Mouse (Mus musculus) forebrain, embryonic 15.5 days (tissue): Measurements from ENCODE around the gene Klhl32. TPM values are rescaled to one million over a fixed set of nuclear protein-coding genes. Genes with fewer than 3 reads are reported as not detected.

Source experiments
- ATAC-seq: fragments of 200-750 bp; cut with Nextera tagmentation; replicated peaks from 2 replicates; pipeline ENCODE4 v1.8.0; 2017; ENCODE audit warnings: mild to moderate bottlenecking, moderate TSS enrichment, moderate library complexity
- H3K27ac ChIP-seq: fragments of 300-500 bp; sonication (generic); replicated peaks from 2 replicates; pipeline ENCODE4 v1.5.1; 2015; ENCODE audit warnings: mild to moderate bottlenecking, inconsistent platforms
- H3K27me3 ChIP-seq: fragments of 300-500 bp; sonication (generic); 2 replicates; pipeline ENCODE4 v1.6.1; 2015; ENCODE audit warnings: inconsistent platforms
- H3K36me3 ChIP-seq: fragments of 300-500 bp; sonication (generic); 2 replicates; pipeline ENCODE4 v1.6.1; 2015; ENCODE audit warnings: mild to moderate bottlenecking, inconsistent platforms
- H3K4me1 ChIP-seq: fragments of 300-500 bp; sonication (generic); 2 replicates; pipeline ENCODE4 v1.6.1; 2015; ENCODE audit warnings: inconsistent platforms
- H3K4me2 ChIP-seq: fragments of 300-500 bp; sonication (generic); replicated peaks from 2 replicates; pipeline ENCODE4 v1.6.1; 2015; ENCODE audit warnings: mild to moderate bottlenecking, inconsistent platforms
- H3K4me3 ChIP-seq: fragments of 300-500 bp; sonication (generic); 2 replicates; pipeline ENCODE4 v1.5.1; 2015; ENCODE audit warnings: mild to moderate bottlenecking, inconsistent platforms
- H3K9ac ChIP-seq: fragments of 300-500 bp; sonication (generic); replicated peaks from 2 replicates; pipeline ENCODE4 v1.6.1; 2015; ENCODE audit warnings: mild to moderate bottlenecking, inconsistent platforms
- H3K9me3 ChIP-seq: fragments of 300-500 bp; sonication (generic); 2 replicates; pipeline ENCODE4 v1.6.1; 2016; ENCODE audit warnings: inconsistent platforms
- WGBS: fragments of 180-500 bp; shearing (Covaris S2); methylation state at CpG from one replicate; pipeline ENCODE4 v1.1.7; 2015; ENCODE audit warnings: mixed read lengths; 5-methylcytosine and 5-hydroxymethylcytosine counted together
- polyA plus RNA-seq: library from polyadenylated mRNA; unstranded; fragments of >200 nt; fragmentation: Nextera tagmentation; extraction: Ambion mirVana; gene quantifications from 2 replicates; pipeline ENCODE4 v1.2.1, GENCODE M21; 2015

The Klhl32 gene
- polyA plus RNA-seq, 1 experiment from 2014 or later: 23.0 TPM

- Histone ChIP-seq H3K9ac (no peak overlapping the region), H3K9me3 (no peaks in the 10 kb centered on the region), H3K27me3 (no peaks in the 10 kb centered on the region), H3K27ac (no peak overlapping the region), H3K4me2 (no peak overlapping the region), H3K36me3 (no peaks in the 10 kb centered on the region), H3K4me1 (peaks cover 8% of the 10 kb centered on the region; the same call in 1 of the 2 replicates), H3K4me3 (no peak overlapping the region)
- WGBS: 8% methylated on average over 7 of the region's 7 CpGs
- ATAC-seq: peak; percentile 53; the same call in 1 of the 2 replicates
These were observed 57.1 kb downstream of the Klhl32 start for GRCm38 (mm10) chr4:24793726-24794345.

- H3K9me3 ChIP-seq: no peaks in the 10 kb centered on the region
- H3K36me3 ChIP-seq: no peaks in the 10 kb centered on the region
- H3K4me3 ChIP-seq: no peak overlapping the region
- H3K9ac ChIP-seq: no peak overlapping the region
- 20% methylated on average over 16 of the region's 16 CpGs for WGBS
- H3K27me3 ChIP-seq: no peaks in the 10 kb centered on the region
- H3K4me1 ChIP-seq: peaks cover 8% of the 10 kb centered on the region; the same call in 1 of the 2 replicates
- H3K27ac ChIP-seq: no peak overlapping the region
- 0 out of 2 replicates have a peak, but pooled peaks have one; percentile 38 for ATAC-seq
- H3K4me2 ChIP-seq: peak overlapping the region; percentile 15
These were observed 58.4 kb downstream of the Klhl32 start for GRCm38 (mm10) chr4:24792416-24792981.

DNA sequence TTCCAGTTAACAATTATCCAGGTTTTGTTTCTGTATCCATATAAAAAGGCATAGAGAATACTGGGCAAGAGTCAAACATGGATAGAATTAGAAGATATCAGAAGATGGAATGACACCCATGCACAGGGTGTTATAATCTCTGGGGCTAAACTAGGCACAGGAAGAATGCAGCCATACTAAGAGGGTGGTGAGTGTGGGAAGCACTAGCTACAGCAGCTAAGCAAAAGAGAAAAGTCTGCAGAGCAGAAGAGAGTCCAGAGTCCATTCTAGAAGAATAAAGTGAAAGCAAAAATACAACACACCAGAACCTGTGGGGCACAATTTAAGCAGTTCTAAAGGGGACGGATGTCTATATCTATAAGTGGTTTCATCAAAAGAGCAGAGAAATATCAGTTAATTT, 61.6 kb downstream of the Klhl32 start:
- Histone ChIP-seq H3K9me3 (no peaks in the 10 kb centered on the region), H3K4me1 (peaks cover 8% of the 10 kb centered on the region; the same call in 1 of the 2 replicates), H3K27ac (no peak overlapping the region), H3K4me3 (no peak overlapping the region), H3K27me3 (no peaks in the 10 kb centered on the region), H3K36me3 (no peaks in the 10 kb centered on the region), H3K9ac (no peak overlapping the region), H3K4me2 (no peak overlapping the region)
- no peak for ATAC-seq
- WGBS: 88% methylated on average over 1 of the region's 1 CpGs

DNA sequence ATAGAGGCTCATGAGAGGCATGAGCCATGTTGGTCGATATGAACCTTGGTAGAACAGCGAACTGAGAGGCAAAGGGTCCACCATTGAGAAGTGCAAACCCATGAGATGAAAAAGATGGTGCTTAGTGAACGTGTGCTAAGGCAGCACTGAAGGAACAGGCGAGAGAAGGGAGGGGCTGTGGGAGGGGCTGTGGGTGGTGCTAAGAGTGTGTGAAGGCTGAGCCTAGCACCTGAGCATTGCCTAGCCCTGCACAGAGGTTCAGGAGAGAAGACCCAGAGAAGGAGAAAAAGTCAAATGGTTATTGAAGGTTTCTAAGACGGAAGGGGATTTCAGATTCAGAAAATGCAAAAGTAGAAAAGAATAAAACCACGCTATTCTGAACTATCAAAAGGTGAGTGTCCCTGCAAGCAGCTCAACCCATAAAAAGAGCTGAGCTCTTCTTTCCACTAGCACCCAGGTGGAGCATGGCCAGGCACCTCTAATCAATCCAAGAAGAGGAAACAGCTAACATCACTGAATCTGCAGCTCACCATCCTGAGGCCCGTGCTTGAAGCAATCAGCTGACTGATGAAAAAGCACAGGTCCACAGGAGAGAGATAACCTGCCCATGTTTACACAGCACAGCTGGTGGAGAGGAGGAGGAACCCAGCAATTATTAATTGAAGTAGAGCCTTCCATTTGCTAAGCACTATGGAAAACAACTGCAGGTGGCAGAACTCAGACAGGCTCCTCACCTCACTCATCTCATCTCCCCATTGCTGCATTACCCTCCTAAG, 65.0 kb downstream of the Klhl32 start:
- ATAC-seq: no peak
- Histone ChIP-seq H3K4me1 (no peaks in the 10 kb centered on the region), H3K27me3 (no peaks in the 10 kb centered on the region), H3K4me2 (no peak overlapping the region), H3K9me3 (no peaks in the 10 kb centered on the region), H3K4me3 (no peak overlapping the region), H3K27ac (no peak overlapping the region), H3K36me3 (no peaks in the 10 kb centered on the region), H3K9ac (no peak overlapping the region)
- 71% methylated on average over 7 of the region's 7 CpGs for WGBS

DNA sequence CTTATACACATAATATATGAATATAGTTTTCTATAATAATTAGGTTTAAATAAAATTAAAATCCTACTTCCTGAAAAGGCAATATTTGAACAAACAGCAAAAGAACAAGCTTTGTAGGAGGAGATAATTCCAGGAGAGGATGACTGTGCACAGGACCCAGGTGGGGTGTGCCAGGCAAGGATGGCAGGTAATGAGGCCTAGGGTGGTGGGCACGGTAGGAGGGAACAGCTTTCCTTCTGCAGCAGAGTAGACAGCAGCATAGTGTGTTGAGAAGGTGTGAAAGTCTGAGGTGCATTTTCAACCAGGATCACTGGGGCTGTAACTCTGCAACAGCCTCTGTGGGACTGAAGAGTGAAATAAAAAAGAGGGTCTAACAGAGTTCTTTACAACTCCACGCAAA, 85.0 kb downstream of the Klhl32 start:
- Histone ChIP-seq H3K4me2 (no peak overlapping the region), H3K27ac (no peak overlapping the region), H3K4me1 (0 out of 2 replicates have a peak, but pooled peaks cover 3% of the 10 kb centered on the region), H3K9ac (no peak overlapping the region), H3K27me3 (no peaks in the 10 kb centered on the region), H3K9me3 (no peaks in the 10 kb centered on the region), H3K4me3 (no peak overlapping the region), H3K36me3 (no peaks in the 10 kb centered on the region)
- ATAC-seq: no peak
- WGBS: 70% methylated on average over 2 of the region's 2 CpGs

DNA sequence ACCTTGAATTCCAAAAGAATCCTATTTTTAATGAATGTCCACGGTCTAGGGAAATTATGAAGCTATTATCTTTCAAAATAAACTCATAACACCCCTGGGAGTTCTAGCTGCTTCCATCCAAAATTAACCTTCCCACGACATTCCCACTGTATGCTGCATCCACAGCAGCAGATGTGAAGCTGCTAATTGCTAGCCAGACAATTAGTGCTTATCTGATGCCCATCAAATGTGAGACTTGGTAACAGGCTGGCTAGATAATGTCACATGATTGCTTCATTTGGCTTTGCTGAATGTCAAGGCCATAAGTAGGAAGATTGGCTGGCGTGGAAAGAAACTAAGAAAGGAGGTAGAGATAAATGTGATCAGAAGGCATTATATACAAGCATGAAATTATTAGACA, 85.5 kb downstream of the Klhl32 start:
- ATAC-seq: peak; percentile 70
- WGBS: 42% methylated on average over 3 of the region's 3 CpGs

DNA sequence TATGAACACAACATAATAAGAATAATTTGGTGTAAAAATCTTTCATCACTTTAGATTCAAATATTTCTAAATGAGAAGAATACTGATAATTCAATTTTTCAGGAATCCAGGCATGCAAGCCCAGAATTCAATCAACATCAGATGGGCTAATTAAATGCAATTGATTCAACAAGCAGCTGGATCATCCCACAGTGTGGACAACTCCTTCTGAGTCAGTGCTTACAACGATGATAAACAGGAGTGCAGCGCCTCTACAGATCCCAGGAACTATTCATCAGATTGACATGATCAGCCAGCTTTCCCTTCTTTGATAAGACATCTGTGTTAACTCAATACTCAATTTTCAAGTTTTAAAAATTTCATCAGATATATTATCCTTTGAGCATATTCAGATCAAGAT, 86.4 kb downstream of the Klhl32 start:
- Histone ChIP-seq H3K9me3 (no peaks in the 10 kb centered on the region), H3K9ac (no peak overlapping the region), H3K4me2 (no peak overlapping the region), H3K27ac (no peak overlapping the region), H3K4me3 (no peak overlapping the region), H3K27me3 (no peaks in the 10 kb centered on the region), H3K36me3 (no peaks in the 10 kb centered on the region), H3K4me1 (0 out of 2 replicates have a peak, but pooled peaks cover 3% of the 10 kb centered on the region)
- WGBS: 77% methylated on average over 2 of the region's 2 CpGs
- ATAC-seq: no peak

More for the DNA sequence above, 85.5 kb downstream of the Klhl32 start:
- no peak overlapping the region for H3K4me3 ChIP-seq
- H3K36me3 ChIP-seq: no peaks in the 10 kb centered on the region
- H3K9ac ChIP-seq: no peak overlapping the region
- no peak overlapping the region for H3K4me2 ChIP-seq
- H3K27me3 ChIP-seq: no peaks in the 10 kb centered on the region
- no peak overlapping the region for H3K27ac ChIP-seq
- H3K4me1 ChIP-seq: 0 out of 2 replicates have a peak, but pooled peaks cover 3% of the 10 kb centered on the region
- H3K9me3 ChIP-seq: no peaks in the 10 kb centered on the region

DNA sequence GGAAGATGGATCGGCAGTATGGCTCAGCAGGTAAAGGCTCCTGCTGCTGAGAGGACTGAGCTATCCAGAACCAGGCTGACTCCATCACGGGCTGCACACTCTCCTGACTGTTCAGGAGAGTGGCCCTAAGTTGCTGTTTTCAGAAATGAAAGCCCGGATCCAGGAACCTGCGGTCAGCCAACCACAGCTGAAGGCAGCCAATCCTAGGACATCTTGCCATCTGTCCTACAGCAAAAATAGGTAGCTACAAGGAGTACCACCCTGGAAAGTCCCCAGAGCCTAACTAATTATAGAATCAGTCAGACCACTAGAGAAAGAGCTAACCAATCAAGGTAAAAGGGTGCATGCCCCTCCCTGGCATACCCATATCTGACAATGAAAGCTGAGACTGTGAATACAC, 87.5 kb downstream of the Klhl32 start:
- Histone ChIP-seq H3K4me1 (0 out of 2 replicates have a peak, but pooled peaks cover 3% of the 10 kb centered on the region), H3K9me3 (no peaks in the 10 kb centered on the region), H3K27me3 (no peaks in the 10 kb centered on the region), H3K27ac (no peak overlapping the region), H3K4me3 (no peak overlapping the region), H3K9ac (no peak overlapping the region), H3K4me2 (no peak overlapping the region), H3K36me3 (no peaks in the 10 kb centered on the region)
- ATAC-seq: no peak
- WGBS: 90% methylated on average over 4 of the region's 4 CpGs

DNA sequence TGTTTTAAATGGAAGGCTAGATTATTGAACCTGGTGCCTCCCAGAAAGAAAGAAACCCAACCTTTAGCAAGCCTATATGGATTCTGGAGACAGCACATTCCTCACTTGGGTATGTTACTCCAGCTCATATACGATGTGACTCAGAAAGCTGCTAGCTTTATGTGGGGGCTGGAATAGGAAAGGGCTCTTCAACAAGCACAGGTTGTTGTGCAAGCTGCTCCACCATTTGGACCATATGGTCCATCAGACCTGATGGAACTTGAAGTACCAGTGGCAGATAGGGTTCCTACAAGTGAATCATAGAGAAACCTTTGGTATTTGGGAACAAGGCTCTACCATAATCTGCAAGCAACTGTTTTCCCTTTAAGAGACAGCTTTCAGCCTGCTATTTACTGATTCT, 92.0 kb downstream of the Klhl32 start:
- Histone ChIP-seq H3K4me2 (no peak overlapping the region), H3K36me3 (no peaks in the 10 kb centered on the region), H3K27ac (no peak overlapping the region), H3K9me3 (no peaks in the 10 kb centered on the region), H3K4me3 (no peak overlapping the region), H3K4me1 (no peaks in the 10 kb centered on the region), H3K27me3 (no peaks in the 10 kb centered on the region), H3K9ac (no peak overlapping the region)
- 94% methylated on average over 1 of the region's 1 CpGs for WGBS
- no peak for ATAC-seq

DNA sequence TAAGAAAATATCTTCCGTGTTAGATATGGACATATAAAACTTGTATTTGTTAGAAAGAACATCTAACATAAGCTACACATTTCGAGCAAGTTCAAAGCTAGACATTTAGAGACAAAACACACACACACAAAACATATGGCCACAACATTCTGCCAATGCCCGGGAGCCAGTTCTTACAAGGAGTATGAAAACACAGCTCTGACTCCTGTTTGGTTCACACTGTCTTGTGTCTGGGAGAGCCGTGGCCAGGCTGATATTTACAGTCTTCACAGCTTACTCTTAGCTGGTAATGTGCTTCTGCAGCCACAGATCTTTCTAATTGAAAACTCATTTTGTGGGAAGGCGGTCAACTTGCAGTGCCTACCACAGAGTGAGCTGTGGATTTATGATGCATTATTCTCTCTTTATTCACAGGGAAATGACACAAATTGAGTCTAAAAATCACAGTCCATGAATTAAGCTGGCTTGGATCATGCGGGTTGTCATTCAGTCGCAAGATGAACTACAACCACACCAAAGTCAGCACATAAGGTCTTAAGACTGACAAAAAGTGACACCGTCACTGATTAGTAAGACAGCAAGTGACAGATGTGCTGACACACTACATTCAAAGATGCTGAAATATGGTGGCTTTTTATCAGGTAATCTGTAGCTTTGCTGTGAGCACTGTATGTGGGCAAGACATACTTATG, 98.3 kb downstream of the Klhl32 start:
- H3K27me3 ChIP-seq: no peaks in the 10 kb centered on the region
- H3K9me3 ChIP-seq: no peaks in the 10 kb centered on the region
- peak; percentile 83 for ATAC-seq
- H3K4me2 ChIP-seq: no peak overlapping the region
- 74% methylated on average over 8 of the region's 8 CpGs for WGBS
- H3K9ac ChIP-seq: no peak overlapping the region
- H3K4me1 ChIP-seq: no peaks in the 10 kb centered on the region
- no peak overlapping the region for H3K4me3 ChIP-seq
- H3K27ac ChIP-seq: no peak overlapping the region
- no peaks in the 10 kb centered on the region for H3K36me3 ChIP-seq

- no peak overlapping the region for H3K4me3 ChIP-seq
- no peak for ATAC-seq
- H3K9me3 ChIP-seq: no peaks in the 10 kb centered on the region
- no peaks in the 10 kb centered on the region for H3K4me1 ChIP-seq
- H3K27ac ChIP-seq: no peak overlapping the region
- H3K27me3 ChIP-seq: no peaks in the 10 kb centered on the region
- no peaks in the 10 kb centered on the region for H3K36me3 ChIP-seq
- no peak overlapping the region for H3K4me2 ChIP-seq
- no peak overlapping the region for H3K9ac ChIP-seq
- 95% methylated on average over 6 of the region's 6 CpGs for WGBS
These were observed 113.8 kb downstream of the Klhl32 start for GRCm38 (mm10) chr4:24737080-24737479.

GRCm38 (mm10) chr4:24720834-24721233, 130.1 kb downstream of the Klhl32 start:
- Histone ChIP-seq H3K36me3 (no peaks in the 10 kb centered on the region), H3K27me3 (no peaks in the 10 kb centered on the region), H3K27ac (no peak overlapping the region), H3K9me3 (no peaks in the 10 kb centered on the region), H3K4me1 (no peaks in the 10 kb centered on the region), H3K4me2 (no peak overlapping the region), H3K4me3 (no peak overlapping the region), H3K9ac (no peak overlapping the region)
- WGBS: 35% methylated on average over 3 of the region's 3 CpGs
- peak; percentile 78 for ATAC-seq
